Mouse (Mus musculus) bone marrow macrophage, adult 2 months (primary cell): ENCODE data around the gene Smtnl1. TPM values are rescaled to one million over a fixed set of nuclear protein-coding genes. Genes with fewer than 3 reads are reported as not detected.

Experiments used
- H3K27ac ChIP-seq: 2 replicates; pipeline ENCODE4 v1.5.1; 2012; ENCODE audit warnings: low read depth, low read length; ENCODE audit not compliant: insufficient read depth
- H3K4me1 ChIP-seq: 2 replicates; pipeline ENCODE4 v1.6.1; 2012; ENCODE audit warnings: low read length; ENCODE audit not compliant: control insufficient read depth, insufficient read depth
- H3K4me3 ChIP-seq: 2 replicates; pipeline ENCODE4 v1.5.1; 2012; ENCODE audit warnings: mild to moderate bottlenecking, low read length, moderate library complexity; ENCODE audit not compliant: insufficient read depth
- CTCF ChIP-seq: IDR thresholded peaks from 2 replicates; pipeline ENCODE4 v1.5.1; 2012; ENCODE audit warnings: low read depth, mild to moderate bottlenecking, low read length, moderate library complexity
- POLR2A ChIP-seq: IDR thresholded peaks from 2 replicates; pipeline ENCODE4 v1.6.1; 2012; ENCODE audit warnings: mild to moderate bottlenecking, low read depth, low read length, borderline replicate concordance
- polyA plus RNA-seq: library from polyadenylated mRNA; stranded (reverse); fragments of >200 nt; gene quantifications from 2 replicates; pipeline ENCODE4 v1.2.4, GENCODE M21; 2012; ENCODE audit not compliant: missing spikeins, insufficient read depth, insufficient read length

Smtnl1 gene
- polyA plus RNA-seq, 1 experiment, result not detected

- Histone ChIP-seq H3K27ac (no peak overlapping the region), H3K4me3 (no peak overlapping the region), H3K4me1 (no peaks in the 10 kb centered on the region)
- TF ChIP-seq CTCF, result no peak
- no peak for TF ChIP-seq POLR2A
These were observed 61.1 kb downstream of the Smtnl1 start for GRCm38 (mm10) chr2:84761309-84761708.

Other genes with a start within 250 kb of the Smtnl1 start
- 99.2 and 110 TPM in 2 replicates for gene Ctnnd1, start 171.9 kb downstream of the Smtnl1 start, polyA plus RNA-seq
- not detected in 2 replicates for gene Btbd18, start 163.6 kb downstream of the Smtnl1 start, polyA plus RNA-seq
- gene Selenoh, start 151.9 kb downstream of the Smtnl1 start, polyA plus RNA-seq, result 24.2 and 24.5 TPM in 2 replicates
- gene Gm28635, start 144.6 kb downstream of the Smtnl1 start, polyA plus RNA-seq, result not detected in 2 replicates
- gene Med19, start 144.2 kb downstream of the Smtnl1 start, polyA plus RNA-seq, result 20.4 and 22.9 TPM in 2 replicates
- 41.4 TPM in 2 replicates for gene Tmx2, start 143.5 kb downstream of the Smtnl1 start, polyA plus RNA-seq
- gene Zdhhc5, start 107.5 kb downstream of the Smtnl1 start, polyA plus RNA-seq, result 27.5 and 29.2 TPM in 2 replicates
- 16.4 and 16.6 TPM in 2 replicates for gene Clp1, start 95.3 kb downstream of the Smtnl1 start, polyA plus RNA-seq
- 0.70 and 0.92 TPM in 2 replicates for gene Ypel4, start 88.6 kb downstream of the Smtnl1 start, polyA plus RNA-seq
- gene Gm19426, start 79.0 kb downstream of the Smtnl1 start, polyA plus RNA-seq, result not detected in 2 replicates
- gene Serping1, start 47.2 kb downstream of the Smtnl1 start, polyA plus RNA-seq, result 0.83 TPM in 1 of 2 replicates, not detected in the other
- 107 and 110 TPM in 2 replicates for gene Ube2l6, start 23.8 kb downstream of the Smtnl1 start, polyA plus RNA-seq
- gene Timm10, start 4.3 kb upstream of the Smtnl1 start, polyA plus RNA-seq, result 20.7 TPM in 2 replicates
- not detected in 2 replicates for gene Slc43a1, start 16.2 kb upstream of the Smtnl1 start, polyA plus RNA-seq
- not detected in 2 replicates for gene Rtn4rl2, start 64.1 kb upstream of the Smtnl1 start, polyA plus RNA-seq
- 14.9 and 15.3 TPM in 2 replicates for gene Slc43a3, start 113.9 kb upstream of the Smtnl1 start, polyA plus RNA-seq
- not detected in 2 replicates for gene Prg2, start 157.8 kb upstream of the Smtnl1 start, polyA plus RNA-seq
- gene Prg3, start 165.6 kb upstream of the Smtnl1 start, polyA plus RNA-seq, result not detected in 2 replicates
- gene Ssrp1, start 214.6 kb upstream of the Smtnl1 start, polyA plus RNA-seq, result 96.1 and 96.7 TPM in 2 replicates
- 0.42 TPM in 1 of 2 replicates, not detected in the other for gene P2rx3, start 214.8 kb upstream of the Smtnl1 start, polyA plus RNA-seq
- 7.5 and 10.9 TPM in 2 replicates for gene Tnks1bp1, start 225.4 kb upstream of the Smtnl1 start, polyA plus RNA-seq